Mouse (Mus musculus): Measurements from ENCODE around the gene Rwdd4a. TPM values are rescaled to one million over a fixed set of nuclear protein-coding genes. Genes with fewer than 3 reads are reported as not detected.

The Rwdd4a gene
- polyA plus RNA-seq, 1 experiment from 2014 or later = 47.7 TPM

DNA sequence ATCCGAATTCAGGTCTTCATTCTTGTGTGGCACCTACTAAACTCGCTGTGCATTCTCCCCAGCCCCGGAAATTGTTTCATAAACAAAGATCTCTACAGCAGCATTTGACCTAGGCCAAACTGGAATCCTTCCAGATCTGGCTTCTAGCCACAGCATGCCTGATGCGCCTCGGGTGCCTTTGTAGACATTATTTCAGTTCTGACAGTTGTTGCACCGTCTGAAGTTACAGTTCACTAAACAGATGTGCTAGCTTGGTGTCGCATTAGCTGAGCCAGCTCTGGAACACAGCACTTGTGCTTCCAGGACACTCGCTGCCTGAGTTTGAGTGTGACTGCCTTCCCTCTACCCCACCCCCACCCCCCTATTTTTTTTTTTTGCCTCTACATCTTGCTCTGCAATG, 67.2 kb downstream of the Rwdd4a start:
- ATAC-seq (replicated peaks; ENCODE audit: low FRiP score) (no peak), DNase-seq (ENCODE audit: low spot score) (no peak)
- H3K4me1 ChIP-seq (replicated peaks; ENCODE audit: control insufficient read depth, insufficient read depth, low read length) = no peaks in the 10 kb centered on the region
- no peak overlapping the region for H3K4me2 ChIP-seq
- no peaks in the 10 kb centered on the region for H3K27me3 ChIP-seq (replicated peaks; ENCODE audit: control insufficient read depth, insufficient read depth, low read length)
- no peaks in the 10 kb centered on the region for H3K9me3 ChIP-seq (ENCODE audit: control insufficient read depth, low read length)
- 85% methylated on average over 8 of the region's 8 CpGs for WGBS
- H3K36me3 ChIP-seq (ENCODE audit: control insufficient read depth, insufficient read depth, low read length) = no peaks in the 10 kb centered on the region
- H3K9ac ChIP-seq (ENCODE audit: low read depth, low read length) = no peak overlapping the region
- H3K27ac ChIP-seq (ENCODE audit: low read depth, low read length) = no peak overlapping the region
- no peak overlapping the region for H3K4me3 ChIP-seq (ENCODE audit: low read depth, low read length)

Small RNA genes lying within 50 kb of the gene (microRNA-seq; reads per million reads assigned to microRNA genes)
- gene Gm27409 (ENCODE audit: borderline number of aligned reads) = not detected

Other genes with a start within 250 kb of the Rwdd4a start
- gene Stox2, start 87.3 kb upstream of the Rwdd4a start, polyA plus RNA-seq (2014; fragmentation: Nextera tagmentation; extraction: Ambion mirVana) = 1.7 and 2.6 TPM in 2 replicates
- 27.8 and 35.0 TPM in 2 replicates for gene Trappc11, start 194 bp upstream of the Rwdd4a start, polyA plus RNA-seq (2014; fragmentation: Nextera tagmentation; extraction: Ambion mirVana)
- gene Ing2, start 141.9 kb downstream of the Rwdd4a start, polyA plus RNA-seq (2014; fragmentation: Nextera tagmentation; extraction: Ambion mirVana) = 10.8 and 12.6 TPM in 2 replicates
- gene Cdkn2aip, start 180.3 kb downstream of the Rwdd4a start, polyA plus RNA-seq (2014; fragmentation: Nextera tagmentation; extraction: Ambion mirVana) = 22.2 and 27.9 TPM in 2 replicates